Mouse (Mus musculus): Measurements from ENCODE around the gene Junb.

DNA sequence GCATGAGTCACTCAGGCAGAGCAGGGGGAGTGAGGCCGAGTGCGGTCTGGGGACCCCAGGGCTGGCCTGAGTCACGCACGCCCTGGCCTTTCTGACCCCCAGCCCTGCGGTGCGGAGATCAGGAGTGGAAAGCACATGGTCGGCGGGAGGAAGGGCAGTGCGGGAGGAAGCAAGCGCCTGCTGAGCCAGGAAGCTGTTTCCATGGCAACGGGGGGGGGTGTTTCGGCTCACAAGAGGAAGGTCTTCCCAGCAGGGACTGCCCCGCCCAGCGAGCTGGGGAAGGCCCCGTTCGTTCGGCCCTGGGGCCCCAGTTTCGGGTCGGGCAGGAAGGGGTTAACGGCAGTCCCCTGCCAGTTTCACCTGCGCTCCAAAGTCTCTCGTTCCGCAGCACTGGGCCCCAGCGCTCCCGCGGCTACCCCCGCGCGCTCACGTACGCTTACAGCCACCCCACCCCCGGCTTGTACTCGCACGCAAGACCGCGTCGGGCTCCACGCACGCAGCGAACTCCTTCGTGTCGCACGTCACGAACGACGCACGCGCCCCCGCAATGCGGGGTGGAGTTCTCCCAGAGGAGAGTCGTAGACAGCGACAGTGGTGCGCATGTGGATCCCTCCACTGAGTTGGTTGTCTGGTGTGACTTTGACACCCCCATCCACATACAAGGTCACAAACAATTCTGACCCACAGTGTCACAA lies 7.3 kb upstream of the Junb start:
- TF ChIP-seq CTCF (IDR thresholded peaks at IDR 0.05; ENCODE audit: low read depth, low read length) (no peak), POLR2A (IDR thresholded peaks at IDR 0.05; ENCODE audit: borderline replicate concordance, low read depth, low read length) (no peak)

Data from bone marrow macrophage, adult 2 months (primary cell).